Mouse (Mus musculus): ENCODE data around the gene Bnip1. TPM values are rescaled to one million over a fixed set of nuclear protein-coding genes. Genes with fewer than 3 reads are reported as not detected.

The Bnip1 gene
- polyA plus RNA-seq, 1 experiment from 2014 or later: 54.2 TPM

- H3K9ac ChIP-seq (replicated peaks; ENCODE audit: low read length): no peak overlapping the region
- no peak overlapping the region for H3K27ac ChIP-seq (replicated peaks; ENCODE audit: low read depth, low read length)
- ATAC-seq (replicated peaks; ENCODE audit: insufficient number of reproducible peaks, low FRiP score, low TSS enrichment, low read depth) (no peak), DNase-seq (ENCODE audit: low spot score) (no peak)
- H3K4me1 ChIP-seq (ENCODE audit: control insufficient read depth, insufficient read depth, low read length): no peaks in the 10 kb centered on the region
- H3K36me3 ChIP-seq (replicated peaks; ENCODE audit: control insufficient read depth, insufficient read depth, low read depth, low read length): no peaks in the 10 kb centered on the region; the same call in 1 of the 2 replicates
- WGBS: 69% methylated on average over 6 of the region's 6 CpGs
- no peaks in the 10 kb centered on the region for H3K27me3 ChIP-seq (ENCODE audit: control insufficient read depth, insufficient read depth, low read length)
- H3K4me2 ChIP-seq (ENCODE audit: low read depth, low read length): no peak overlapping the region
- no peaks in the 10 kb centered on the region for H3K9me3 ChIP-seq (replicated peaks; ENCODE audit: control insufficient read depth, low read length)
- no peak overlapping the region for H3K4me3 ChIP-seq (ENCODE audit: low read depth, low read length)
Measured at GRCm38 (mm10) chr17:26797379-26798128, 16.7 kb downstream of the Bnip1 start.

GRCm38 (mm10) chr17:26802886-26803285 lies 22.0 kb downstream of the Bnip1 start:
- Histone ChIP-seq H3K27me3 (ENCODE audit: control insufficient read depth, insufficient read depth, low read length) (no peaks in the 10 kb centered on the region), H3K36me3 (replicated peaks; ENCODE audit: control insufficient read depth, insufficient read depth, low read depth, low read length) (no peaks in the 10 kb centered on the region), H3K4me2 (ENCODE audit: low read depth, low read length) (no peak overlapping the region), H3K27ac (replicated peaks; ENCODE audit: low read depth, low read length) (no peak overlapping the region), H3K9ac (replicated peaks; ENCODE audit: low read length) (no peak overlapping the region), H3K4me1 (ENCODE audit: control insufficient read depth, insufficient read depth, low read length) (no peaks in the 10 kb centered on the region), H3K9me3 (replicated peaks; ENCODE audit: control insufficient read depth, low read length) (no peaks in the 10 kb centered on the region), H3K4me3 (ENCODE audit: low read depth, low read length) (no peak overlapping the region)
- no peak for ATAC-seq (replicated peaks; ENCODE audit: insufficient number of reproducible peaks, low FRiP score, low TSS enrichment, low read depth)
- 81% methylated on average over 3 of the region's 3 CpGs for WGBS
- no peak for DNase-seq (ENCODE audit: low spot score)

GRCm38 (mm10) chr17:26812607-26813006 lies 31.7 kb downstream of the Bnip1 start:
- Histone ChIP-seq H3K4me1 (ENCODE audit: control insufficient read depth, insufficient read depth, low read length) (no peaks in the 10 kb centered on the region), H3K27me3 (ENCODE audit: control insufficient read depth, insufficient read depth, low read length) (no peaks in the 10 kb centered on the region), H3K9ac (replicated peaks; ENCODE audit: low read length) (no peak overlapping the region), H3K27ac (replicated peaks; ENCODE audit: low read depth, low read length) (no peak overlapping the region), H3K4me3 (ENCODE audit: low read depth, low read length) (no peak overlapping the region), H3K4me2 (ENCODE audit: low read depth, low read length) (no peak overlapping the region), H3K9me3 (replicated peaks; ENCODE audit: control insufficient read depth, low read length) (no peaks in the 10 kb centered on the region), H3K36me3 (replicated peaks; ENCODE audit: control insufficient read depth, insufficient read depth, low read depth, low read length) (no peaks in the 10 kb centered on the region)
- no peak for ATAC-seq (replicated peaks; ENCODE audit: insufficient number of reproducible peaks, low FRiP score, low TSS enrichment, low read depth)
- WGBS: 77% methylated on average over 2 of the region's 2 CpGs
- DNase-seq (ENCODE audit: low spot score): no peak

- Histone ChIP-seq H3K4me2 (ENCODE audit: low read depth, low read length) (no peak overlapping the region), H3K9me3 (replicated peaks; ENCODE audit: control insufficient read depth, low read length) (no peaks in the 10 kb centered on the region), H3K27me3 (ENCODE audit: control insufficient read depth, insufficient read depth, low read length) (no peaks in the 10 kb centered on the region), H3K9ac (replicated peaks; ENCODE audit: low read length) (no peak overlapping the region), H3K36me3 (replicated peaks; ENCODE audit: control insufficient read depth, insufficient read depth, low read depth, low read length) (no peaks in the 10 kb centered on the region), H3K4me1 (ENCODE audit: control insufficient read depth, insufficient read depth, low read length) (no peaks in the 10 kb centered on the region), H3K4me3 (ENCODE audit: low read depth, low read length) (no peak overlapping the region), H3K27ac (replicated peaks; ENCODE audit: low read depth, low read length) (no peak overlapping the region)
- DNase-seq (ENCODE audit: low spot score) (no peak), ATAC-seq (replicated peaks; ENCODE audit: insufficient number of reproducible peaks, low FRiP score, low TSS enrichment, low read depth) (no peak)
- 84% methylated on average over 9 of the region's 9 CpGs for WGBS
Measured at GRCm38 (mm10) chr17:26813497-26813896, 32.6 kb downstream of the Bnip1 start.

GRCm38 (mm10) chr17:26816810-26817209 lies 35.9 kb downstream of the Bnip1 start:
- H3K36me3 ChIP-seq (replicated peaks; ENCODE audit: control insufficient read depth, insufficient read depth, low read depth, low read length): no peaks in the 10 kb centered on the region
- no peak overlapping the region for H3K27ac ChIP-seq (replicated peaks; ENCODE audit: low read depth, low read length)
- DNase-seq (ENCODE audit: low spot score) (no peak), ATAC-seq (replicated peaks; ENCODE audit: insufficient number of reproducible peaks, low FRiP score, low TSS enrichment, low read depth) (no peak)
- no peak overlapping the region for H3K4me2 ChIP-seq (ENCODE audit: low read depth, low read length)
- 75% methylated on average over 6 of the region's 6 CpGs for WGBS
- no peaks in the 10 kb centered on the region for H3K9me3 ChIP-seq (replicated peaks; ENCODE audit: control insufficient read depth, low read length)
- H3K4me3 ChIP-seq (ENCODE audit: low read depth, low read length): no peak overlapping the region
- no peak overlapping the region for H3K9ac ChIP-seq (replicated peaks; ENCODE audit: low read length)
- no peaks in the 10 kb centered on the region for H3K4me1 ChIP-seq (ENCODE audit: control insufficient read depth, insufficient read depth, low read length)
- no peaks in the 10 kb centered on the region for H3K27me3 ChIP-seq (ENCODE audit: control insufficient read depth, insufficient read depth, low read length)

GRCm38 (mm10) chr17:26817776-26818175 lies 36.9 kb downstream of the Bnip1 start:
- H3K27me3 ChIP-seq (ENCODE audit: control insufficient read depth, insufficient read depth, low read length): no peaks in the 10 kb centered on the region
- H3K4me3 ChIP-seq (ENCODE audit: low read depth, low read length): no peak overlapping the region

GRCm38 (mm10) chr17:26826131-26826530 lies 45.3 kb downstream of the Bnip1 start:
- Histone ChIP-seq H3K9ac (replicated peaks; ENCODE audit: low read length) (no peak overlapping the region), H3K4me3 (ENCODE audit: low read depth, low read length) (no peak overlapping the region), H3K9me3 (replicated peaks; ENCODE audit: control insufficient read depth, low read length) (no peaks in the 10 kb centered on the region), H3K4me2 (ENCODE audit: low read depth, low read length) (no peak overlapping the region), H3K4me1 (ENCODE audit: control insufficient read depth, insufficient read depth, low read length) (no peaks in the 10 kb centered on the region), H3K36me3 (replicated peaks; ENCODE audit: control insufficient read depth, insufficient read depth, low read depth, low read length) (no peaks in the 10 kb centered on the region), H3K27ac (replicated peaks; ENCODE audit: low read depth, low read length) (no peak overlapping the region), H3K27me3 (ENCODE audit: control insufficient read depth, insufficient read depth, low read length) (no peaks in the 10 kb centered on the region; the same call in 1 of the 2 replicates)
- WGBS: 74% methylated on average over 16 of the region's 17 CpGs
- ATAC-seq (replicated peaks; ENCODE audit: insufficient number of reproducible peaks, low FRiP score, low TSS enrichment, low read depth) (no peak), DNase-seq (ENCODE audit: low spot score) (no peak)

More at GRCm38 (mm10) chr17:26817776-26818175, 36.9 kb downstream of the Bnip1 start:
- DNase-seq (ENCODE audit: low spot score) (no peak), ATAC-seq (replicated peaks; ENCODE audit: insufficient number of reproducible peaks, low FRiP score, low TSS enrichment, low read depth) (no peak)
- no peaks in the 10 kb centered on the region for H3K4me1 ChIP-seq (ENCODE audit: control insufficient read depth, insufficient read depth, low read length)
- no peak overlapping the region for H3K4me2 ChIP-seq (ENCODE audit: low read depth, low read length)
- H3K36me3 ChIP-seq (replicated peaks; ENCODE audit: control insufficient read depth, insufficient read depth, low read depth, low read length): no peaks in the 10 kb centered on the region
- no peak overlapping the region for H3K9ac ChIP-seq (replicated peaks; ENCODE audit: low read length)
- no peak overlapping the region for H3K27ac ChIP-seq (replicated peaks; ENCODE audit: low read depth, low read length)
- H3K9me3 ChIP-seq (replicated peaks; ENCODE audit: control insufficient read depth, low read length): no peaks in the 10 kb centered on the region

GRCm38 (mm10) chr17:26833806-26834205 lies 52.9 kb downstream of the Bnip1 start:
- no peaks in the 10 kb centered on the region for H3K9me3 ChIP-seq (replicated peaks; ENCODE audit: control insufficient read depth, low read length)
- H3K4me2 ChIP-seq (ENCODE audit: low read depth, low read length): no peak overlapping the region
- no peak overlapping the region for H3K9ac ChIP-seq (replicated peaks; ENCODE audit: low read length)
- no peaks in the 10 kb centered on the region for H3K4me1 ChIP-seq (ENCODE audit: control insufficient read depth, insufficient read depth, low read length)
- H3K4me3 ChIP-seq (ENCODE audit: low read depth, low read length): no peak overlapping the region
- DNase-seq (ENCODE audit: low spot score) (no peak), ATAC-seq (replicated peaks; ENCODE audit: insufficient number of reproducible peaks, low FRiP score, low TSS enrichment, low read depth) (no peak)
- 79% methylated on average over 2 of the region's 2 CpGs for WGBS
- no peaks in the 10 kb centered on the region for H3K36me3 ChIP-seq (replicated peaks; ENCODE audit: control insufficient read depth, insufficient read depth, low read depth, low read length)
- H3K27me3 ChIP-seq (ENCODE audit: control insufficient read depth, insufficient read depth, low read length): peaks cover 46% of the 10 kb centered on the region
- H3K27ac ChIP-seq (replicated peaks; ENCODE audit: low read depth, low read length): no peak overlapping the region
